Mouse (Mus musculus) bone marrow, adult 2 months (tissue): ENCODE results near the gene Mettl16. TPM values are rescaled to one million over a fixed set of nuclear protein-coding genes. Genes with fewer than 3 reads are reported as not detected.

Experiments used
- H3K27ac ChIP-seq: fragments of 200-500 bp; 2 replicates; pipeline ENCODE4 v1.5.1; 2012; ENCODE audit warnings: low read depth, mild to moderate bottlenecking, control low read depth, inconsistent platforms, low read length; ENCODE audit not compliant: control insufficient read depth, poor library complexity, insufficient read depth
- H3K4me1 ChIP-seq: fragments of 200-500 bp; 2 replicates; pipeline ENCODE4 v1.6.1; 2011; ENCODE audit warnings: low read length; ENCODE audit not compliant: control insufficient read depth, insufficient read depth
- H3K4me3 ChIP-seq: fragments of 200-500 bp; replicated peaks from 2 replicates; pipeline ENCODE3; 2011; ENCODE audit warnings: mild to moderate bottlenecking, low read depth, low read length, control low read depth; ENCODE audit not compliant: control insufficient read depth
- CTCF ChIP-seq: fragments of 200-500 bp; IDR thresholded peaks from 2 replicates; pipeline ENCODE4 v1.5.1; 2011; ENCODE audit warnings: low read length, control low read depth; ENCODE audit not compliant: control insufficient read depth, insufficient read depth
- POLR2A ChIP-seq: fragments of 200-500 bp; IDR thresholded peaks from 2 replicates; pipeline ENCODE4 v1.6.1; 2011; ENCODE audit warnings: low read depth, mild to moderate bottlenecking, control low read depth, low read length, borderline replicate concordance; ENCODE audit not compliant: control insufficient read depth
- WGBS: fragments of 180-500 bp; shearing (Covaris S2); methylation state at CpG from one replicate; pipeline ENCODE4 v1.1.7; 2018; 5-methylcytosine and 5-hydroxymethylcytosine counted together
- polyA plus RNA-seq: library from polyadenylated mRNA; stranded (reverse); fragments of >200 nt; gene quantifications from 2 replicates; pipeline ENCODE4 v1.2.4, GENCODE M21; 2011; ENCODE audit warnings: low replicate concordance; ENCODE audit not compliant: missing spikeins, insufficient read depth, insufficient read length

Gene Mettl16
- polyA plus RNA-seq, 1 experiment, result 8.4 TPM

GRCm38 (mm10) chr11:74836225-74837055 is 65.8 kb downstream of the Mettl16 start:
- WGBS, result 84% methylated on average over 22 of the region's 22 CpGs
- Histone ChIP-seq H3K4me3 (no peak overlapping the region), H3K4me1 (peaks cover 7% of the 10 kb centered on the region), H3K27ac (no peak overlapping the region; the same call in 1 of the 2 replicates)
- no peak for TF ChIP-seq POLR2A
- TF ChIP-seq CTCF, result no peak

GRCm38 (mm10) chr11:74837056-74837693 is 66.5 kb downstream of the Mettl16 start:
- 30% methylated on average over 16 of the region's 16 CpGs for WGBS
- Histone ChIP-seq H3K4me3 (peak overlapping the region; percentile 70), H3K4me1 (peaks cover 7% of the 10 kb centered on the region), H3K27ac (peak overlapping the region; percentile 96)
- no peak for TF ChIP-seq POLR2A
- TF ChIP-seq CTCF, result no peak

- WGBS, result under 1% methylated on average over 54 of the region's 54 CpGs
- peak overlapping the region; percentile 96 for H3K27ac ChIP-seq
- H3K4me1 ChIP-seq, result peaks cover 7% of the 10 kb centered on the region
- H3K4me3 ChIP-seq, result peak overlapping the region; percentile 70
- TF ChIP-seq POLR2A, result peak; percentile 69; the same call in 1 of the 2 replicates
- peak; percentile 28; the same call in 1 of the 2 replicates for TF ChIP-seq CTCF
Observed at GRCm38 (mm10) chr11:74837694-74838431, 67.2 kb downstream of the Mettl16 start.

- H3K4me1 ChIP-seq, result peaks cover 5% of the 10 kb centered on the region
Observed at GRCm38 (mm10) chr11:74838441-74838840, 67.8 kb downstream of the Mettl16 start.

GRCm38 (mm10) chr11:74838971-74839370 is 68.3 kb downstream of the Mettl16 start:
- TF ChIP-seq POLR2A, result no peak
- TF ChIP-seq CTCF, result no peak
- peaks cover 3% of the 10 kb centered on the region for H3K4me1 ChIP-seq
- peak overlapping the region; percentile 28; the same call in 1 of the 2 replicates for H3K27ac ChIP-seq
- no peak overlapping the region for H3K4me3 ChIP-seq
- under 1% methylated on average over 6 of the region's 6 CpGs for whole genome bisulfite sequencing

More at GRCm38 (mm10) chr11:74838441-74838840, 67.8 kb downstream of the Mettl16 start:
- Histone ChIP-seq H3K4me3 (peak overlapping the region; percentile 70), H3K27ac (peak overlapping the region; percentile 96)
- TF ChIP-seq POLR2A, result peak; percentile 59; the same call in 1 of the 2 replicates
- TF ChIP-seq CTCF, result no peak
- WGBS, result under 1% methylated on average over 35 of the region's 35 CpGs

- TF ChIP-seq CTCF, result no peak
- no peak for TF ChIP-seq POLR2A
- Histone ChIP-seq H3K27ac (no peak overlapping the region), H3K4me1 (peaks cover 3% of the 10 kb centered on the region), H3K4me3 (no peak overlapping the region)
- WGBS, result 93% methylated on average over 19 of the region's 19 CpGs
Observed at GRCm38 (mm10) chr11:74839860-74840715, 69.5 kb downstream of the Mettl16 start.

GRCm38 (mm10) chr11:74840739-74841138 is 70.1 kb downstream of the Mettl16 start:
- Histone ChIP-seq H3K27ac (no peak overlapping the region), H3K4me1 (peaks cover 3% of the 10 kb centered on the region), H3K4me3 (no peak overlapping the region)
- 94% methylated on average over 8 of the region's 8 CpGs for WGBS
- TF ChIP-seq POLR2A, result no peak
- no peak for TF ChIP-seq CTCF
